ENCODE assay signal across 8 mouse cellular contexts in genomic region chr3:20034719-20035404, GRCm38 (mm10). TPM values are rescaled to one million over a fixed set of nuclear protein-coding genes. Genes with fewer than 3 reads are reported as not detected.
DNase-seq lines count a peak whose midpoint lies in the region; ATAC-seq lines count a peak whose summit lies in the region.

TSS of gene Hps3 (minus strand) at chr3:20035315.

- no peaks in the 10 kb centered on the region for H3K9me3 ChIP-seq in forebrain, embryonic 10.5 days
- H3K9me3 ChIP-seq in heart, embryonic 15.5 days (replicated peaks), result no peaks in the 10 kb centered on the region
- H3K9me3 ChIP-seq in liver, embryonic 15.5 days (replicated peaks), result no peaks in the 10 kb centered on the region; the same call in 1 of the 2 replicates
- peaks cover 4% of the 10 kb centered on the region; the same call in 1 of the 2 replicates for H3K9me3 ChIP-seq in neural tube, embryonic 12.5 days

- peak within 1 kb of the TSS; percentile 76 for H3K4me3 ChIP-seq in forebrain, embryonic 10.5 days
- H3K4me3 ChIP-seq in heart, embryonic 15.5 days, result peak within 1 kb of the TSS; percentile 67
- H3K4me3 ChIP-seq in liver, embryonic 15.5 days (replicated peaks), result peak within 1 kb of the TSS; percentile 67
- peak within 1 kb of the TSS; percentile 64 for H3K4me3 ChIP-seq in neural tube, embryonic 12.5 days

- peak within 1 kb of the TSS; percentile 55 for H3K9ac ChIP-seq in heart, embryonic 15.5 days
- peak within 1 kb of the TSS; percentile 55 for H3K9ac ChIP-seq in liver, embryonic 15.5 days
- H3K9ac ChIP-seq in neural tube, embryonic 12.5 days, result peak within 1 kb of the TSS; percentile 77

- H3K4me1 ChIP-seq in forebrain, embryonic 10.5 days, result peaks cover 17% of the 10 kb centered on the region
- H3K4me1 ChIP-seq in heart, embryonic 15.5 days (replicated peaks), result peaks cover 13% of the 10 kb centered on the region
- H3K4me1 ChIP-seq in liver, embryonic 15.5 days (replicated peaks), result peaks cover 20% of the 10 kb centered on the region
- peaks cover 10% of the 10 kb centered on the region for H3K4me1 ChIP-seq in neural tube, embryonic 12.5 days

- H3K4me2 ChIP-seq in heart, embryonic 15.5 days, result peak within 1 kb of the TSS; percentile 75
- peak within 1 kb of the TSS; percentile 84 for H3K4me2 ChIP-seq in liver, embryonic 15.5 days
- peak within 1 kb of the TSS; percentile 62 for H3K4me2 ChIP-seq in neural tube, embryonic 12.5 days (replicated peaks)

- peak within 1 kb of the TSS; percentile 87 for H3K27ac ChIP-seq in forebrain, embryonic 10.5 days
- H3K27ac ChIP-seq in heart, embryonic 15.5 days, result peak within 1 kb of the TSS; percentile 62
- H3K27ac ChIP-seq in liver, embryonic 15.5 days (replicated peaks), result peak within 1 kb of the TSS; percentile 71
- H3K27ac ChIP-seq in neural tube, embryonic 12.5 days, result no peak within 1 kb of the TSS

- ATAC-seq in CD4-positive, CD25-positive, alpha-beta regulatory T cell, adult 4 months, result peak; percentile 93
- ATAC-seq in heart, embryonic 15.5 days (replicated peaks; ENCODE audit: insufficient number of reproducible peaks, insufficient read depth, low FRiP score, low read depth), result peak; percentile 97
- ATAC-seq in liver, embryonic 15.5 days (ENCODE audit: insufficient read depth), result peak; percentile 100
- peak; percentile 100 for ATAC-seq in neural tube, embryonic 12.5 days (ENCODE audit: low FRiP score, low read depth)

- H3K36me3 ChIP-seq in forebrain, embryonic 10.5 days (replicated peaks), result no peaks in the 10 kb centered on the region
- H3K36me3 ChIP-seq in heart, embryonic 15.5 days, result no peaks in the 10 kb centered on the region; the same call in 1 of the 2 replicates
- 0 out of 2 replicates have a peak, but pooled peaks cover 3% of the 10 kb centered on the region for H3K36me3 ChIP-seq in liver, embryonic 15.5 days (replicated peaks)
- H3K36me3 ChIP-seq in neural tube, embryonic 12.5 days, result no peaks in the 10 kb centered on the region

- under 1% methylated on average over 47 of the region's 47 CpGs for WGBS in forebrain, embryonic 10.5 days
- WGBS in heart, embryonic 15.5 days, result under 1% methylated on average over 47 of the region's 47 CpGs
- under 1% methylated on average over 47 of the region's 47 CpGs for WGBS in liver, embryonic 15.5 days (ENCODE audit: insufficient replicate concordance)
- 1% methylated on average over 47 of the region's 47 CpGs for WGBS in neural tube, embryonic 12.5 days

- DNase-seq in c-Kit-negative CD71-positive TER-119-positive erythroid progenitor cells, embryonic 14.5 days (ENCODE audit: low read depth, low spot score), result peak; percentile 70
- DNase-seq in forebrain, embryonic 10.5 days (ENCODE audit: extremely low spot score, low spot score), result peak; percentile 85
- peak; percentile 91 to 94 for DNase-seq in kidney, postnatal 36 days
- peak; percentile 89 for DNase-seq in telencephalon, adult 2 months (ENCODE audit: low read depth, low spot score)

- no peaks in the 10 kb centered on the region for H3K27me3 ChIP-seq in forebrain, embryonic 10.5 days (ENCODE audit: poor library complexity, severe bottlenecking)
- H3K27me3 ChIP-seq in heart, embryonic 15.5 days, result no peaks in the 10 kb centered on the region
- H3K27me3 ChIP-seq in liver, embryonic 15.5 days, result no peaks in the 10 kb centered on the region
- H3K27me3 ChIP-seq in neural tube, embryonic 12.5 days (replicated peaks), result no peaks in the 10 kb centered on the region

RNA-seq across cellular contexts. Expression of gene Hps3, which starts in this region (rescaled TPM):
- polyA plus RNA-seq in CD4-positive, CD25-positive, alpha-beta regulatory T cell, adult 4 months (2017; shearing (Covaris generic)), result 10 to 100 TPM; 29.4 to 32.5 TPM
- polyA plus RNA-seq in forebrain, embryonic 10.5 days (2016; fragmentation: Nextera tagmentation; extraction: Ambion mirVana), result 11.7 and 12.0 TPM in 2 replicates
- 9.1 and 10.8 TPM in 2 replicates for polyA plus RNA-seq in heart, embryonic 15.5 days (2015; fragmentation: Nextera tagmentation; extraction: Ambion mirVana)
- polyA plus RNA-seq in liver, embryonic 15.5 days (2015; fragmentation: Nextera tagmentation; extraction: Ambion mirVana), result 5.8 and 5.9 TPM in 2 replicates
- polyA plus RNA-seq in neural tube, embryonic 12.5 days (2016; fragmentation: Nextera tagmentation; extraction: Ambion mirVana), result 12.4 and 15.3 TPM in 2 replicates
